Mouse (Mus musculus) 416B (cell line): ENCODE results near the gene Cpne9.

Source experiments
- DNase-seq: peaks from one replicate; pipeline ENCODE4 v3.0.0; 2011; ENCODE audit warnings: low read depth

Gene Cpne9

DNA sequence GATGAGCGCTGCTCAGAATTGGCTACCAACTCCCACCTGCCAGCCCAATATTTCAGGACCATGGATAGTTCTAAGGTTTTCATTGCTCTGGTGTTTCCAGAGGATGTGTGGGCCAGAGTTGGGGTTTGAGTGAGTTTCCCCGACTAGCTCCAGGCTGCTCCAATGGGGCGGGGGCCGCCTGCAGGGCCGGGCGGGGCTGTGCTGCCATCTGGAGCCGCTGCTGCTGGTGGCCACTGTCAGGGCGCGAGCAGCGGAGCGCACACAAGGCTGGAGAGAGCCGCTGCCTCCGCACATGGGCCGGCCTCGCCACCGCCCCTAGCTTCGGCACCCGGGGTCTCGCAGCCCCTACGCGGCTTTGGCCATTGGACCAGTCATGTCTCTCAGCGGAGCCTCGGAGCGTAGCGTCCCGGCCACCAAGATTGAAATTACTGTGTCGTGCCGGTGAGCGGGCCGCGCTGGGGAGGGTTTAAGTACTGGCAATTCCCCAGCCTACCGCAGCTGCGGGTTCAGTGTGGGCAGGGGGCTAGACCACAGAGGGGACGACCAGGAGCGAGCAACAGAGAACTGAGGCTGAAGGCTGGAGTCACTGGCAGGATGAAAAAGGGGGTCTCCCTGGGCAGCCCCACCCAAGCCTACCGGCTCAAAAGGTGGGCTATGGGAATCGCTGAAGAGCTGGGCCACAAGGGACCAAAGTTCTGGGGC lies at the start of gene Cpne9:
Cpne9 (plus strand) TSS at position 207 of the 702 bp plus-strand sequence.
- DNase-seq, result peak; percentile 27

DNA sequence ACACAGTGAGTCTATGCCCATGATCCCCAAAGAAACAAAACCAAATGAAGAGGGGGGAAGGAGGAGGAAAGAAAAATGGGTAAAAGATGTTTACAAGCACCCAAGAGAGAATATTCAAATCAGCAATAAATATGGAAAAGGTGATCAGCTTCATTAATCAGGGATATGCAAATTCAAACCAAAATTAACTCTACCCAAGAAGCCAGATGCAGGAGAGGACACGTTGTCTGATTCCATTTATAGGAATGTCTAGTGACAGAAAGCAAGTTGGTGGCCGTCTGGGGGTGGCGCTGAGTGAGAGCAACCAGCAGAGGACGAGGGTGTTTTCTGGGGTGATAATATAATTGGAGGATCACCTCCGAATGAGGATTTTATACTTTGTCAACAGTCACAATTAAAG lies 47.0 kb upstream of the Cpne9 start:
- DNase-seq, result no peak

DNA sequence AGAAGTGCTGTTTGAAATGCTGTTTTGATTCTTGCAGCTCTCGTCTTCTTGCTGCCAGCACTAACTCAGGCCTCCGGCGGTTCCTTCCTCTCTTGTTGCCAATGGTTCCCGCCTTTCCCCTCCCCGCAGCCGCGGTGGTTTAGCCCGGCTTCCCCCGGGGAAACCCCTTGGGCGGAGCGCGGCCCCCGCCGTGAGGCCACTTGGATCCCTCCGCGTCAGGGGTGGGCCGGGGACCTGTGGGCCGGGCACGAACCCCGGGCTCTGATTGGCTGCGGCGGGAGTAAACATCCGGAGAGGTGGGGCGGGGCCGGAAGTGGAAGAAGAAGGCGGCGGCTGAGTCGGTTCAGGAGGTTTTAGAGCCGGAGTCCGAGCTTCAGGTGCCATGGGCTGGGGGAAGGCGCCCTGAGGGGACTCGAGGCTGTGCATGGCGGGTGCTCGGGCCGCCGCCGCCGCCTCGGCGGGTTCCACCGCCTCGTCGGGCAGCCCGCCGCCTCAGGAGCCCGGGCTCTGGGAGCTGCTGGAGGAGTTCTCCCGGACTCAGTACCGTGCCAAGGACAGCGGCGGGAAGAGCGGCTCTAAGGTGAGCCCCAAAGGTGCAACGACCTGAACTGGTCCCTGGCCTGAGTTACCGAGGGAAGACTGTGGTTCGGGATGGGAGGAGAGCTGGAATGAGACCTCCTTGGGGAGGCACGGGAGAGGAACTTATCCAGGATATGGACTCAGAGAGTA lies 44.4 kb upstream of the Cpne9 start, which contains the start of gene Mtmr14:
Mtmr14 (plus strand) TSS at position 302 of the 729 bp plus-strand sequence.
- peak; percentile 98 for DNase-seq

DNA sequence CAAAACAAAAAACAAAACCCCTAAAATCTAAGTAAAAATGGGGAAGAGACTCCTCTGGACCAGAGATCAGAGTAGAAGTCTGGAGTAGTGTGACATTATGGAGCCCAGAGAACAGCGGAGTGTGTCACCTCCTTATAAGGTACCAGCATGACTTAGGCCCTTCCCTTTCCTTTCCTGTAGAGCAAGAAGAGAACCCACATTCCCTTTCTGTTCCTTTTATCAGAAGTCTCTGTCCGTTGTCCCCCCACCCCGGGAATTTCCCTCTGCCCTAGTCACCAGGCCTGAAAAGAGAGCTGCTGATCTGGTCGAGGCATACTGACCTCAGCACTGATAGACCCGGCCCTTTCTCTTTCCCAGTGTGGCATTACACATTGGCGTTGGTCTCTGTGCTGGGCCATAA lies 43.7 kb upstream of the Cpne9 start:
- DNase-seq, result peak; percentile 67

DNA sequence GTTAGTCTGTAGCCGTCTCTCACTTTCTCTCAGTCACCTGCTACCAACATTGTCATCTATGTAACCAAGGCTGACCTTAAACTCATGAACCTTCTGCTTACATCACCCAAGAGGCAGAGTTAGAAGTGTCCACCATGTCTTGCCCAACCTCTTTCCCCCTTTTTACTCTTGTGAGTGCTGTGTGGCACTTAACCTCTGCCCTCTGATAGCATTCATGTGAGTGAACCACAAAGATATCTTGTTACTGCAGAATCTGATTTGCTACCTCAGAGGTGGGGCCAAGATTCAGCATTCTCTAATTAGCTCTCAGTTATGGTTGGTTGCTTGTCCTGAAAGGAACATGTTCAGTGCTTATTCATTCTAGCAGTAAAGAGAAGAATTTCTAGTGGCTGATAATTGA lies 39.4 kb upstream of the Cpne9 start:
- peak; percentile 69 for DNase-seq

DNA sequence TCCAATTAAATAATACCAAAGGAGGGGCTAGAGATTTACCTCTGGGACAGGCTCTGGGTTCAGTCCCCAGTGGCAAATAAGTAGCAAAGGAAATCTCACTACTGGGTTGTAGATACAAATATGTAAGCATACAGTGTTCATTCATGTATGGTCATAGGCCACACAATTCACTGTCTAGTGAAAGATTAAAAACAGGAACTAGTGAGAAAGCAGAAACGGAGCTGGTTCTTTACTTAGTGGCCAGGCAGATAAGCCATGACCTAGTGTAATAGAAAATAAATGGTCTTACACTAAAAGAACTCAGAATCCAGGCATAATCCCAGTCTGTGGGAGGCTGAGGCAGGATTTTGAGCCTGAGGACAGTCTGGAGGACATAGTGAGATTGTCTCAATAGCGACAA lies 36.5 kb upstream of the Cpne9 start:
- DNase-seq, result peak; percentile 35

DNA sequence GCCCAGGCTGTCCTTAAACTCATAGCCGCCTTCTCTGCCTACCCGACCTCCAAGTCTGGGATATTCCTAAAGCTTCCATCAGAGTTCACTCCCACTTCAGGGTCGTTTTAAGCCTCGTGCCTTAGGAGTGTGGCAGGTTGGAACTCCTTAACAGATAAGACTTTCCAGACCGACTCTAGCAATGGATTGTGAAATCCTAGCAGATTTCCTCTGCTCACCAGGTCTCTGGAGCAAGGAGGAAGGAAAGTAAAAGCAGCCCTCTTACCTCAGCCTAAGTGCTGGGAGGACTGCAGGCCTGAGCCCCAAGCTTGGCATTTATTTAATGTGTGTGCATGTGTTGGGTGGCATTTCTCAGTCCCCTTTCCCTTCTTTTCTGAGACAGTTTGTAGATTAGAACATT lies 31.3 kb upstream of the Cpne9 start:
- peak; percentile 20 for DNase-seq

DNA sequence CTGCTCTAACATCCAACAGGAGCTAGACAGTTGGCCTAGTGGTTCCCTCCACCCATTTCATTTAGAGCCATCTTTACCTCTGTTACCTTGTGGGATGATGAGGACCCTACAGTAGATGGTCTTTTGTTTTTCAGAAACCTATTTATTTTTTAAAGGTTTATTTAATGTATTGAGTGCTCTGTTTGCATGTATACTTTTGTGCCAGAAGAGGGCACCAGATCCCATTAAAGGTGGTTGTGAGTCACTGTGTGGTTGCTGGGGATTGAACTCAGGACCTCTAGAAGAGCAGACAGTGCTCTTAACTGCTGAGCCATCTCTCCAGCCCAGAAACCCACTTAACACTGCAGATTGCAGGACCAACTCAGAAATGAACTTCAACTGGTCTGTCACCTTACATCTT lies 30.2 kb upstream of the Cpne9 start:
- peak; percentile 39 for DNase-seq

DNA sequence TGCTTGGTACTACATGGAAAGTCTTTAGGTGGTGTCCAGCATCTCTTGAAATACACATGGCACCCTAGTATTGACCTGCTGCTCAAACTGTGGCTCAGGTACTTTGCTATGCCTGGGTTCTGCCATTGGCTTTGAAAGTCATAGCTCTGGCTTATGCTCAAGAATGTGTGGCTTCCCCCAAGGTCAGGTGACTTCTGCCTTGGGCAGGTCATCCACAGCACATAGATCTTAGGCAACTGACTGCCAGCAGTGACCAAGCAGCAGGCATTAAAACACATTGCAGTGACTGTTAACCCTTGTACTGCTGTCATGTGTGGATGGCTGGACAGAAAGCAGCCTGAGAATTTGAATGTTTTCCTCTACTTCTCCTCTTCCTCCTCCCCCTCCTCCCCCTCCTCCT lies 27.2 kb upstream of the Cpne9 start:
- peak; percentile 63 for DNase-seq

DNA sequence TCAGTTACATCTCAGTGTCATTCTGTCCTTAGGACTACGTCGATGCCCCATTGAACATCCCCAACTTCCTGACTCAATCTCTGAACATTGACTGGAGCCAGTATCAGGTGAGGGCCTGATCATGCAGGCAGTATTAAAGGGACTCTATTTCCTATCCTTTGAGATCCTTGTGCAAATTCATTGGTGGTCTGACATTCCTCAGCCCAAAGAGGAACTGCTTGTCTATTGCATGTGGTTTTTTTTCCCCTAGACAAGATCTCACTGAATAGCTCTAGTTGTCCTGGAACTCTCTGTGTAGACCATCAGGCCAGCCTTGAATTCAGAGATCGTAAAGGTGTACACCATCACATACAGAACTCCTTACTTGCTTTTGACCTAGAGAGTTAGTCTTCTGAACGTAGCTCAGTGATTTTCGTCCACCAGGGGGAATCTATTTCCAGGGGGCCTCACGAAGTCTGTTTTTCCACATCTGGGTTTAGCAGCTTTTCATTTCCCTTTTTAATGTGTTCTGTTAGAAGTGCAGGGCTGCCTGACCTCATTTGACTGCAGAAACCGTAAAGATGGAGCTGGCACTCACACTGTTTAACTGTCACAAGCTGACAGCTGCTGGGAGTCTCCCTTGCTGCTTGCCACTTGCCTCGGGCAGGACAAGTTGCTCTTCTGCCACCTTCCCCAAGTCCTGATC lies 20.8 kb upstream of the Cpne9 start:
- no peak for DNase-seq

DNA sequence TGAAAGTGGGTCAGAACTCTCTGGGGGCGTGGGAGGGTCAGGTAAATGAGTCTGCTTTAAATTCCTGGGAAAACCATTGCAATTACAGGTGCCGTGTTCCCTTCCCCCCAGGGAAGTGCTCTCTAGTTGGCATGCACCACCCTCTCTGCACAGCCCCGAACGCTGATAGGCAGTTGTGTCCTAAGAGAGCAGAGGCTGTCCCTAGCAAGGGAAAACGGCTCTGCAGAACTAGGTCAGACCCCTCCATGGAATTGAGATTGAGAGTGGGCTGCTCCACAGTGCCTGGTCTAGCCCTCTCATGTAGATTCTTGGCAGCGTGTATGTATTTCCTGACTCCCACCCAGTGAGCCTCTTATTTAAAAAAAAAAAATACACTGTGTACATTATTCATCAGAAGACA lies 18.6 kb upstream of the Cpne9 start:
- DNase-seq, result no peak

DNA sequence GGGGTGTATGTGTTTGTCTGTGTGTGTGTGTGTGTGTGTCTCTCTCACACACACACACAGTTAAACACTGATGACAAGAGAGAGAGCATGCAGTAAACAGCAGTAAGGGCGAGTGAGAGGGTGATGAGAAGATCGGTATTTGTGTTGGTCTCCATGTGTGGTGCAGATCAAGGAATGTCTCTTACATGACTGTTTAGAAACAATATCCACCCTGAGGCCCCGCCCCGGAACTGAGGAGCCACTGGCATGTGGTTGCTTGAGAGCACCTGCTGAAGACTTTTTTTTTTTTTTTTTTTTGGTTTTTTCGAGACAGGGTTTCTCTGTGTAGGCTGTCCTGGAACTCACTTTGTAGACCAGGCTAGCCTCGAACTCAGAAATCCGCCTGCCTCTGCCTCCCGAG lies 17.7 kb upstream of the Cpne9 start:
- no peak for DNase-seq

DNA sequence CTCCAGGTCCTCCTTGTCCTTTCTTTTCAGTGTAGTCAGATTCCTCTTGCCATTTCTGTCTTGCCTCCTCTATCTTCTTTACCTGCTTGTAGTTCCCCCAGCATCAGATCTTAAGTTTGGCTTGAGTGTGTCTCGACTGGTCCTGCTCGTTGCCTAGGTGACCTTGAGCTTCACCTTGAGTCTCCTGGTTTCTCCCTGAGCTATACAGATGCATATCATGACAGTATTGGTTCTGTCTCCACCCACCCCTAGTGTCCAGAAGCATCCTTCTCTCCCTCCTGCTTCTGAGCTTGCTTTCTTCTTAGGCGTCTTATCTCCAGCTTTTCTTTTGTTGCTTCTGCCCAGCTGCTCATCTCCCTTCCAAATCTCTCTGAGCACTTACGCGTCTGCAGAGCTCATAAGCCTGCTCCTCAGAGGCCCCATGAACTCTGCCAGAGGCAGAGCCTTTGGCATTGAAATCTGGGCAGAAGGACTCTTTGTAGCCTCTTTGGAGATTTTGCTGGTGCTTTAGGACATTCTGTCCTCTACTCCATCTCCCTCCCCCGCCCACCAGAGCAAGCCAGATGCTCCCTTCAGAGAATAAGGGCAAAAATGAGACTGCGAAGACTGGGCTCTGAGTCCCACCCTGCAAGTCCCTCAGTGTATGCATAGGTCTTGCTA lies 15.0 kb upstream of the Cpne9 start:
- no peak for DNase-seq

DNA sequence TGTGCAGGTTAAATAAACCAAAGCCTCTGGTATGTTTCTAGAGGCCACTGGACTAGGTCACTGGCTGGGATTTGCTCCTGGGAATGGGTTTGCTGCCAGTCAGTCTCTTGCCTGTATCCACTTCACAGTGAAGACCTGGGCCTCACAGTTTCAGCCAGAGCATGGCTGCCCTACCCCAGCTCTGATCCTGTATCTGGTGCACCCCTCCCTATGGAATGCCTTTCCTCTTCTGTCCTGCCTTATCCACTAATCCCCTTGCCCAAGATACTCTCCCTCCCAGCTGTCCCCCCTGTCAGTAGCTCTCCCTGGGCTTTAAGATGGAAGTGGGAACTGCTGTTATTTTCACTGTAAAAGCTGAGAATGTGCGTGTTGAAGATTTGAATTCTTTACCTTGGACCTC lies 14.1 kb upstream of the Cpne9 start:
- DNase-seq, result no peak

DNA sequence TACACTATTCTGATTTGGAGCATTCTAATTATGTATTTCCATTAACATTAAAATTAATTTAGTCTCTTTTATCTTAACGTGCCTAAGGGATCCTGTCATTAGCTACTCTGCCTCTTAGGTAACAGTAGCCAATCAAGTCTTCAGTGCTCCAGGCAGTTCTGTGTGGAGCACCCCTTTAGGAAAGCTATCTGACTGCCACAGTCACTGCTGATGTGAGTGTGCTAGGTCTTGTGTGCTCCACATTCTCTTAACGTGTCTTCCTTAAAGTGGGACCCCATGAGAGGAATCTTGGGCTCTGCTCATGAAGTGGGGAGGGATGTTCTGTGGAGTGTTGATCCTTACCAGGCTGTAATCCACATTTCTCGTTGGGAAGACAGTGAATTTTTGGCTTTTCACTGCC lies 9.7 kb upstream of the Cpne9 start:
- no peak for DNase-seq

DNA sequence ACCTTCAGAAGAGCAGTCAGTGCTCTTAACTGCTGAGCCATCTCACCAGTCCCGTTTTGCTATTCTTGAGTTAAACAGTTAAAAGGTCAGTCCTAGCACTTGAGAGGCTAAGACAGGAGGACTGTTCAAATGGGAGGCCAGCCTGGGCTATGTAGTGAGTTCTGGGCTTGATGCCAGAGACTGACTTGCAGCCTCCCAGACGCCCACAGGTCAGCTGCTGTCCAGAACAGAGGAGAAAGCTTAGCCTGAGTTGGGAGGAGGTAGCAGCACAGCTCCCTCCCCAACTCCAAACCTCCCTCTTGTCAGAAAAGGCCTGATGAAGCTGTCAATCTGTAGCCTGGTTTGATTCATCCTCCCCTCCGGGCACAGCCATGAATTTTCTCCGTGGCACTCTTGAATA lies 5.3 kb upstream of the Cpne9 start:
- DNase-seq, result no peak

DNA sequence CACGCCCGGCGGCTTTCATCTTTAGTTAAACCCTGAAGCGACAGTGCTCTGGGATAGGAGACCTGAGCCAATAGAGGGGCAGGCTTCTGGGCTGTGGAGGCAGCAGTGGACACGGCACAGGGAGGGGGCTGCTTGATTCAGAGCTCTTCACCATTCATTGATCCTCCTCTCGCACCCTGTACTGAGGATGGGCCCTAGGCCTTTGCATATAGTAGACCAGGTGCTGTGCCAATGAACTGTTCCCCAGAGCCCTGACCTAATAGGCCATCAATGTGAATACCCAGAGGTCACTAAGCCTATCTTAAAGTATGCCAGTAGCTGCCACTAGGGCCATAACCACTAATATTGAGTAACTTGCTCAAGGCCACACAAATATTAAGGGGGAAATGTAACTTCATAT lies 431 bp upstream of the Cpne9 start:
- DNase-seq, result no peak

DNA sequence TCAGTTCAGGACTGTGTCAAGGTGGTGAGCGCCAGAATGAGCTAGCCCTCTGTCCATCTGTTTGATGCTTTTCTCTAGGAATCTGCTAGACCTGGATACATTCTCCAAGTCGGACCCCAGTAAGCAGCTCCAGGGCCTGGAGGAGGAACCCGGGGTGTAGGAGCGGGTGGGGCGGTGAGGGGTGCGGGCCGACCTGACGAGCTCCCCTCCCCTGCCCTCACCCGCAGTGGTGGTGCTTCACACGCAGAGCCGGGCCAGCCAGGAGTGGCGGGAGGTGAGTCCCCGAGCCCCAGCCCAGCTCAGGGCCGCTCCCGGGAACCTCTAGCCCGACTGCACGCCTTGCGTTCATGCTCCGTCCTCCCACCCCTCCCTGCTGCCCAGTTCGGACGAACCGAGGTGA lies 862 bp downstream of the Cpne9 start:
- DNase-seq, result no peak

DNA sequence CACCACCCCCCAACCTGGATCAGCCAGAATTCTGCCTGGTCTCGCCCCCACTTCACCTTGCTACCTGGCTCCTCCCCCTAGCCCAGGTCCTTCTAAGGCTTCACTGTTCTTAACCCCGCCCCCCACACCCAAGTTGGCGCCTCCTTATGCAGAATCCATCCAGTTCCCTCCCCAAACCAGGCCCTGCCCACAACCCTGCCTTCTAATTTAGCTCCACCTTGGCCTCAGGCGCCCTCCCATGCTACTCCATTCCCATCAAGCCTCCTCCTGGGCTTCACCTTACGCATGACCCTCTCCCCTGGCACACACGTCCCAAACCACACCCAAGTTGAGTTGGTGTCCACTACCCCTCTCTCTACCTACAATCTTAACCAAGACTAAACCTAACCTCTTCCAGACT lies 1.4 kb downstream of the Cpne9 start:
- DNase-seq, result no peak

DNA sequence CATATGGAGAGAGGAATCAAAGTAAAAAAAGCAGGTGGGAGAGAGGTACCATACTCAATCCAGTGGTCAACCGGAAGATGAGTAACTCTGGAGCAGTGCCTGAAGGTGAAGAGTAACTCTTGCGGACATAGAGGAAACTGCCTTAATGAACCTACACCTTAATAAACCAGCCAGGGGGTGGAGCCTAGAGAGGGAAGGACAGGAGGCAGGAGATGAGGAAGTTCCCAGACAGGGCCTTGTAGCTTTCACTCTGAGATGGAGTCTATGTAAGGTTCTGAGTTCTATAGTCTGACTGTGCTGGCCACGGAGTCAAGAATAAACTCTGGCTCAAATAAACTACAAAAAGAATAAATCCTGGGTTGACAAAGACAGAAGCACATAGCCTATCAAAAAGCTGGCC lies 2.8 kb downstream of the Cpne9 start:
- DNase-seq, result peak; percentile 9

DNA sequence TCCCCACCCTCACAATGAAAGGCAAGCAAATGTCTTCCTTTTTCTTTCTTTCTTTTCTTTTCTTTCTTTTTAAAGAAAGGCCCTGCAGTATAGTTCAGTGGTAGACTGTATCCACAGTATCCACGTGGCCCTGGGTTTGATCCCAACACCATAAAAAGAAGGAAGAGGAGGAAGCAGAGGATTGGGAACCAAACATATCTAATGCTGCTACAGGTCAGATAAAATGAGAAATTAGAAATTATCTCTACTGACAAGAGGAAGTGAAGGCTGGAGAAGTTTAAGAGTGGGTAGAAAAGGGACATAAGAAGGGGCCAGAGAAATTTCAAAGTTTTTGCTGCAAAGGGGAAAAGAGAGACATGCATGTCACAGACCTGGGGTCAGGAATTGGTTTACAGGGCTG lies 4.2 kb downstream of the Cpne9 start:
- no peak for DNase-seq

DNA sequence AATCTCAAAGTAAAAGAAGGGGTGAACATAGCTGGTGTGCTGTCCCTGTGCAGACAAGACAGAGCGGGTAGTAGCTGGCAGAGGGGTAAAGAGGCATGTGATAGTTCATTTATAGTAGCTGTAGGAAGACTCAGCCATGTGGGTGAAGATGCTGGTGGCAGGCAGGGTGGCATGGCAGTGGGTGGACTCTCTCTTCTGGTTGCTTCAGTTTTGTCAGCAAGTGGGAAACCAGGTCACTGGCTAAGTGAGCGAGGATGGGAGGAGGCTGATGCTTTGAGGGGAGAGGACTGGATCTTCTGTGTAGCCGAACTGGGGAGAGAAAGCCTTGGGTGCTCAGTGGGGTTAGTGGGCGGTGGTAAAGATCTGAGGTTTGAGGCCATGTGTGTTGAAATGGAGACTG lies 5.1 kb downstream of the Cpne9 start:
- no peak for DNase-seq

DNA sequence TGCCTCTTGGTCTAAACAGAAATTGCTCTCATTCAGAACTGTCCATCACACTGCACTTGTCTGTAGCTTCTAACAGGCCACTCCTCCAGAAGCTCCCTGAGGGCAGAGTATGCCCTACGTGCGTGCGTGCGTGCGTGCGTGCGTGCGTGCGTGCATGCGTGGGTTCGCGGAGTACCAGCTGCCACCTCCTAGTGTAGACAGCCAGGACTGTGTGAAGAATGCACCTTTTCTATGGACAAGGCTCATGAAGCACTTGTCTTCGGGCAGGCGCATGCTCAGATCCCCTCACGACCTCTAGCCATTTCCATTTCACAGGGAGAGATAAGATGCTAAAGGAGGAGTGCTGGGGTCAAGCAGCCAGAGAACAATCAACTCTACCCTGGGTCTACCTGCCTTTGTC lies 7.2 kb downstream of the Cpne9 start:
- DNase-seq, result no peak
